16 mouse cellular contexts compared by ENCODE assay signal in the genomic region with DNA sequence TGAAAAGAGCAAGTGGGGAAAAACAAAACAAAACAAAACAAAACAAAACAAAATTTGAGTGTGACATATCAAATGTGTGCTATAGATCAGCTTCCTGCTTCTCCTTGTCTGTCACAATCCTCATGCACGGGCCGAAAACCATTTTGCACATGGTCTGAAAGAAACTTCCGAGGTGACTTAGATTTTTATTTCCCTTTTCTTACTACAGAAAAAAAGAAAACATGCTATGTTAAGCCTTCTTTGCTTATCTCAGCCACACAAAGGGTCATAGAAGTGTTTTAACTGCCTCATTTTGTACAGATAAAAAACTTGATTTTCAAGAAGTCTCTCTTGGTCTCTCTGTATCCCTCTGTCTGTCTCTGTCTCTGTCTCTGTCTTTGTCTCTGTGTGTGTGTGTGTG.
"Had no signal": no experiment of that assay in that cellular context is flagged by ENCODE, and none has a peak within 500 bp of the region (broad histone marks: within the 10 kb centered on the region; RNA-seq: fewer than 3 reads in every experiment).

No protein-coding gene starts in this region.

- H3K36me3 ChIP-seq: neural tube, embryonic 13.5 days; neural tube, embryonic 15.5 days; stomach, embryonic 15.5 days had no signal

- H3K27ac ChIP-seq: neural tube, embryonic 13.5 days; neural tube, embryonic 15.5 days; stomach, embryonic 15.5 days; stomach, postnatal 0 days had no signal

- H3K27me3 ChIP-seq: neural tube, embryonic 13.5 days; neural tube, embryonic 15.5 days; stomach, embryonic 15.5 days had no signal

- H3K4me1 ChIP-seq: neural tube, embryonic 13.5 days; neural tube, embryonic 15.5 days; stomach, embryonic 15.5 days had no signal

- H3K9ac ChIP-seq: neural tube, embryonic 13.5 days; neural tube, embryonic 15.5 days; stomach, embryonic 15.5 days had no signal

- H3K4me3 ChIP-seq: neural tube, embryonic 13.5 days; neural tube, embryonic 15.5 days; stomach, embryonic 15.5 days had no signal

- DNase-seq: retina, postnatal 1 day; right cerebral cortex, adult 18-20 months; right cerebral cortex, postnatal 14 days; right cerebral cortex, postnatal 25 days; right cerebral cortex, postnatal 4 days; spleen, adult 18-20 months; thymus, adult 18-20 months; thymus, adult 2 months; thymus, postnatal 14 days; thymus, postnatal 25 days; thymus, postnatal 36 days; thymus, postnatal 4 days had no signal

- H3K4me2 ChIP-seq: neural tube, embryonic 13.5 days; neural tube, embryonic 15.5 days; stomach, embryonic 15.5 days had no signal

- H3K9me3 ChIP-seq: neural tube, embryonic 13.5 days; neural tube, embryonic 15.5 days; stomach, embryonic 15.5 days had no signal
